Mouse (Mus musculus): ENCODE results near the gene Satb1.

The Satb1 gene

DNA sequence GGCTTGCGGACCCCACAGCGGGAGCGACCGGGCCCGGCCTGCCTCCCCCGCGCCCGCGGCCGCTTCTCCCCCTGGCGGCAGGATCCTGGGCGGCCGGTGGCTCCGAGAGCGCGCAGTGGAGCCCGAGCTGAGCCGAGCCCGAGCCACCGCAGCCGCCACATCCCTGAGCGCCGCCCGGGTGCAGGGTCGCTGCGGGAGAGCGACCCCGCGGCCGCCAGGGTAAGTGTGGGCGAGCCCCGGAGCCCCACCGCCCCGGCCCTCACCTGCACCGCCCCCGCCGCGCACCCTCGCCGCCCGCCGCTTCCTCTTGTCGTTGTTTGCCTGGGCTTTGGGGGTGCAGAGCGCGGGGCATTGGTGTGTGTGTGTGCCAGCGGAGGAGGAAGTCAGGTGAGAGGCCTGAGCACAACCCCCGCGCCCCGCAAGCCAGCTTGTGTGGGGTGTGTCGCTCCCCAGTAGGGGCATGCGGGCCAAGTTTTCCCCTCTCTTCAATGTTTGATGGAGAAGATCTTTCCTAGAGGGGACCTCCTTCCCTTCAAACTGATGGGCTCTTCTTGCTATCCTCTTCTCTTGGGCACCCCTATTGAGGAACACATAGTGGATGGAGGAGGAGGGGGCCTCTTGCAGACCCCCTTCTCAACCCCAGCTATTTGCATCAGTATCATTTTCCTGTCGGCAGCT, at the start of gene Satb1:
Satb1 (minus strand) TSS at position 391 of the 678 bp plus-strand sequence.
- DNase-seq (ENCODE audit: low read depth, low spot score), result no peak

DNA sequence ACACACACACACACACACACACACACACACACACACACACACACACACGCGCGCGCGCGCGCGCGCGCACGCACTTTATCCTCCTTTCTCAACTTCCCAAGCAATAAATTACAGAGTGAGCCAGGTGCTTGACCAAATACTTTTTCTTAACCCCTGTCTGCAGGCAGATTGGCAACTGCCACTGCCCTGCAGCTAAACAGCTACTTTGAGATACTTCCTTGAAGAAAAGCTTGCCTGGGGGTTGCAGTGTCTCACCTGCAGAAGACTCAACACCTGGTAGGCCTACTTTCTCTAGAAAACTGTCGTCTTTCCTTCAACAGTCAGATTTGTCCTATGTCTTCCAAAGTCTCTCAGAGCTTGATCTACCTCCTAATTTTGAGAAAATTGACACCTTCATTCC, 49.5 kb upstream of the Satb1 start:
- no peak for DNase-seq (ENCODE audit: low read depth, low spot score)

DNA sequence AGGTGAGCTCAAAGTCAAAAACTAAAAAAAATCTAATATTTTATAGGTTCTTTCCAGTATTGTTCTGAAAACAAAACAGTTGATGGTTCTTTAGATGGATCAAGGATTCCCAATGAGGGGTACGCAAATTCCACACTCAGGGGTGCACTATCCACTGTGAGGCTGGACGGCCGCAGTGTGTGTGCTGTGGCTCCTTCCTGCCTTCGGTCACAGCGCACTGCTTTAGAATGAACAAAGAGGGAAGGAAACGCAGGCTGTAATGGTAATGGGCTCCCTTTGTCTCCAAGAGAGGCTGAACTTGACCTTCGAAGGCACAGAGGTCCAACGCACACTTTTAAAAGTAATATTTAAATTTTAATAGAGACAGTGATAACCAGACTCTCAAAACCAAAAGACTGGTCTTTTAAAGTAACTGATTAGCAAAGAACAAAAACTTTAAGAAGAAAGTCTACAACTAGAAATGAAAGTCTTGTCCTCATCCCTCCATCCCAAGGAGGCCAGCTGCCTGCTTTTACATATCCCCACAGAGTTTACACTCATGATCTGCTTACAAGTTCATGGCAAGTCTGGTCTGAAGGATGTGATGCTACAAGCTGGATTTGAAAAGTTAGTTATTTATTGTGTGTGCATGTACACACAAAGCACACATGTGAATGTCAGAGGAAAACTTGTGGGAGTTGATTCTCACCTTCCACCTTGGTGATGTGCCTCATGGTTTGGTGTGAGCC, 48.0 kb upstream of the Satb1 start:
- no peak for DNase-seq (ENCODE audit: low read depth, low spot score)

- no peak for DNase-seq (ENCODE audit: low read depth, low spot score)
These were observed 47.1 kb upstream of the Satb1 start for GRCm38 (mm10) chr17:51880221-51880620.

GRCm38 (mm10) chr17:51879736-51880135, 46.6 kb upstream of the Satb1 start:
- DNase-seq (ENCODE audit: low read depth, low spot score), result no peak

- DNase-seq (ENCODE audit: low read depth, low spot score), result no peak
These were observed 46.1 kb upstream of the Satb1 start for GRCm38 (mm10) chr17:51879171-51879570.

DNA sequence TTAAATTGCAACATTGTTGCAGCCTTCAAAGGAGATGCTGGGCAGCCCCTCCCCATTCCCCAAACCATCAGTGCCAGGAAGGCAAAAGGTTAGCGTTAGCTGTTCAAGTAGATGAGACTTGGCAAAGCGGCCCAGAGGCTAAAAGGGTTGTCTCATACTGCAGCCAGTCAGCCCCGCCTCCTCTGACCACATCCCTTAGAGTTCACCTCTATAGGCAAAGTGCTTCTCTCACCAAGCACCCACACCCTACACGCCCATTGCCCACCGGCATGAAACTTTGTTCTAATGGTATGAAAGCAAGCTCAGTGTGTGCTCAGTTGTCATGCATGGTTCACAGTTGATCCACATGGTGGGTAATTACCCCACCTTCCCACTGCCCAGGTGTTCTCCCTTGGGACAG, 43.4 kb upstream of the Satb1 start:
- DNase-seq (ENCODE audit: low read depth, low spot score), result no peak

- no peak for DNase-seq (ENCODE audit: low read depth, low spot score)
These were observed 24.5 kb upstream of the Satb1 start for GRCm38 (mm10) chr17:51857616-51858015.

DNA sequence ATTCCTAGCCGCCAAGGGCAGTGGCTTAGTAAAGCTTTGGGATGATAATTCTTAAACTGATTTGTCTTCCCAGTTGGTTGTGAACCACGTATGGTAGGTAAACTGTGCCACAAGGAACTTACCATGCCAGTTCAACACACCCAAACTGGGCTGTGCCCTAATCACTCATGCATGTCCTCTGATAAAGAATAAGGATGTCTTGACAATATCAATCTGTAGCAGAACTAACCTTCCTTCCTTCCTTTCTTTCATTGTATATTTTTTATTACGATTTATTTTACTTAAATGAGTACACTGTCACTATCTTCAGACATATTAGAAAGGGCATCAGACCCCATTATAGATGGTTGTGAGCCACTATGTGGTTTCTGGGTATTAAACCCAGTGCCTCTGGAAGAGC, 23.2 kb upstream of the Satb1 start:
- DNase-seq (ENCODE audit: low read depth, low spot score), result no peak

GRCm38 (mm10) chr17:51855261-51855660, 22.2 kb upstream of the Satb1 start:
- no peak for DNase-seq (ENCODE audit: low read depth, low spot score)

GRCm38 (mm10) chr17:51853952-51854351, 20.9 kb upstream of the Satb1 start:
- DNase-seq (ENCODE audit: low read depth, low spot score), result no peak

GRCm38 (mm10) chr17:51840596-51840995, 7.5 kb upstream of the Satb1 start:
- no peak for DNase-seq (ENCODE audit: low read depth, low spot score)

DNA sequence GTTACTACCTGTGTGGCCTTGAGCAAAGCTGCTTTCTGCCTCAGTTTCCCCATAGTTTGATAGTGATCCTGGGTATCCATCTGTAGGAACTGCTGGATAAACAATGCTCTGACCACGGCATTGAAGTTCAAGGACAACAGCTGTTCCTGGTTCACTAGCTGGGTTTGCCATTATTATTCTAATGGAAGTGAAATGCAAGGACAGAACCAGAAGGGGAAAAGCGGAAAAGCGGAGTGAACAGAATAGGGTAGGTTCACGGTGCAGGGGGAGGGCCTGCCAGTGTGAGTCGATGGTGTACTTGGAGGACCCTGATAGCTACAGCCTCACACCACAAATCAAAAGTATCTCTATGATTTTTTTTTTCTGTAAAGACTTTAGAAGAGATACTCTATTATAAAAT, 6.4 kb upstream of the Satb1 start:
- no peak for DNase-seq (ENCODE audit: low read depth, low spot score)

- no peak for DNase-seq (ENCODE audit: low read depth, low spot score)
These were observed 3.8 kb upstream of the Satb1 start for GRCm38 (mm10) chr17:51836901-51837300.

DNA sequence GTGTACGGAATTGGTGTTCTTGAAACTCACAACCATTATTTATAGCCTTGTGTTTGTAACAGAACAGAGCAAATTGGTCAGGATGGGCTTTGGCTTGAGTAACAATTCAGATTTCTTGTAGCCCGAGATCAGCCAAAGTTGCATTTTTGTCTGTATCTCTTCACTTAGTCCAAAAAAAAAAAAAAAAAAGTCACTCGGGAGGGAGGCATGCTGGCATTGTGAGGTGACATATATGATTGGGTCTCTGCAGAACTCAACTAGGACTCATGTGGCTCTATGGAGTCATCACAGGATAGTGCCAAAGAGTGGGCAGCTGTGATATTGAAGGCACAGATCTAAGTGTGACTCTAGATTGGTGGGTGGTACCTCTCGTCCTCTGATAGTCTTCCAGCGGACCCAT, 3.2 kb upstream of the Satb1 start:
- no peak for DNase-seq (ENCODE audit: low read depth, low spot score)

- DNase-seq (ENCODE audit: low read depth, low spot score), result no peak
These were observed 680 bp upstream of the Satb1 start for GRCm38 (mm10) chr17:51833578-51834361.

GRCm38 (mm10) chr17:51832421-51832875, 642 bp downstream of the Satb1 start:
- DNase-seq (ENCODE audit: low read depth, low spot score), result no peak

- DNase-seq (ENCODE audit: low read depth, low spot score), result no peak
These were observed 1.2 kb downstream of the Satb1 start for GRCm38 (mm10) chr17:51831702-51832420.

DNA sequence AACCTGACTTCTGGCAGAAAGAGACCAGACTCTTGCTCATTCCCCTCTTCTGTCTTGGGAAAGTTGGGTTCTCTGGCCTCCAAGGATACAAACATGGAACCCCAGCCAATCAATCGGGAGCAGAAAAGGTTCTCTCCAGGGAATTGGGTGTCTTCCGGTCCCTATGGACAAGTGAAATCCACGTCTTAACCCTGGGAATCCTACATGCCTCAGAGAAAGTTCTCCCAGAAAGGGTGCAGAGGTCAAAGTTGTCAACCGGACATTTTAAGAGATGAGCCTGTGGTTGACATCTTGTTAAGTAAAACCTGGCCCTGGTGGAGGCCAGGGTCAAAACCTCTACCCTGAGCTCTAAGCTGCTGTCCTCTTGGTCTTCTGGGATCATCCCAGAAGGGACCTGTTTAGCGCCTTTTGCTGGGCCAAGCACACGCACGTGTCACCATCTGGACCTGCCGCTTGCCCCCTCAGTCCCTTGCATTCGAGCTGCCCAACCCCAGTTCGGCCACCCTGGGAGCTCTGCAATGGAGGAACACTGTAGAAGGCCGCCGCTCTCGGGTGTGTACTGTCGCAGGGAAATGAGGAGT, 1.9 kb downstream of the Satb1 start:
- no peak for DNase-seq (ENCODE audit: low read depth, low spot score)

DNA sequence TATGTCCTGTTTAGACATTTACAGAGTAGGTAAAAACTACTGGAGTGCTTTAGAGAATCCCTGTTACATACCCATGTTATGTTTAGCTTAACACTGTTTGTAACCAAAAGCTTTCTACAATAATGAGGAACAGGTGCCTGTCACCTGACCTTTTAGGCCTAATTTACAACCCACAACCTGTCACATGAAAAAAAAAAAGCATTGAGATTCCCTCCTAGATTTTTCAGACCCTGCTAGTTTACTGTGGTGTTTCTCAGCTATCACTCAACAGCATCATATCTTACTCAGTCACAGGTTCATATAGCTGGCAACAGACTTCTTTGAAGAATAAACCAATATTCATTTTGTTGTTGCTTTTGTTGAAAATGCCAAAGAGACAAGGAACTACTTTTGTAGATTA, 3.7 kb downstream of the Satb1 start:
- no peak for DNase-seq (ENCODE audit: low read depth, low spot score)

GRCm38 (mm10) chr17:51827922-51828410, 5.1 kb downstream of the Satb1 start:
- DNase-seq (ENCODE audit: low read depth, low spot score), result no peak
